Mouse (Mus musculus) cerebellum, adult 2 months (tissue): ENCODE results near the gene Skint1. TPM values are rescaled to one million over a fixed set of nuclear protein-coding genes. Genes with fewer than 3 reads are reported as not detected.
"Not testable (repeated sequence)": the region's sequence is repeated elsewhere in the genome, so short reads cannot be mapped to it uniquely, and the experiment has no call there.

Source experiments
- DNase-seq, 2 experiments: peaks; one replicate each; pipeline ENCODE4 v3.0.0; 2021
- H3K27ac ChIP-seq: fragments of 200-500 bp; 2 replicates; pipeline ENCODE4 v1.5.1; 2012; ENCODE audit warnings: low read length, control low read depth, inconsistent platforms; ENCODE audit not compliant: insufficient read depth
- H3K27me3 ChIP-seq: fragments of 200-500 bp; 2 replicates; pipeline ENCODE4 v1.6.1; 2012; ENCODE audit warnings: inconsistent platforms, mild to moderate bottlenecking, low read length, moderate library complexity; ENCODE audit not compliant: control insufficient read depth, insufficient read depth
- H3K4me1 ChIP-seq: fragments of 200-500 bp; 2 replicates; pipeline ENCODE4 v1.6.1; 2011; ENCODE audit warnings: low read length; ENCODE audit not compliant: control insufficient read depth, insufficient read depth
- H3K4me3 ChIP-seq: fragments of 200-500 bp; replicated peaks from 2 replicates; pipeline ENCODE3; 2011; ENCODE audit warnings: mild to moderate bottlenecking, low read depth, low read length, control low read depth; ENCODE audit not compliant: insufficient read depth
- CTCF ChIP-seq: fragments of 200-500 bp; IDR thresholded peaks from 2 replicates; pipeline ENCODE4 v1.5.1; 2011; ENCODE audit warnings: low read depth, mild to moderate bottlenecking, control low read depth, low read length, moderate library complexity, borderline replicate concordance; ENCODE audit not compliant: insufficient read depth
- POLR2A ChIP-seq: fragments of 200-500 bp; IDR thresholded peaks from 2 replicates; pipeline ENCODE4 v1.6.1; 2011; ENCODE audit warnings: low read length, control low read depth, borderline replicate concordance; ENCODE audit not compliant: insufficient read depth
- WGBS: fragments of 180-500 bp; shearing (Covaris S2); methylation state at CpG from one replicate; pipeline ENCODE4 v1.1.7; 2018; 5-methylcytosine and 5-hydroxymethylcytosine counted together
- polyA plus RNA-seq: library from polyadenylated mRNA; depleted of rRNA; stranded (reverse); fragments of >200 nt; gene quantifications from 2 replicates; pipeline ENCODE4 v1.2.3, GENCODE M21; 2012; rRNA removed

Skint1 gene
- polyA plus RNA-seq: not detected in 2 replicates

DNA sequence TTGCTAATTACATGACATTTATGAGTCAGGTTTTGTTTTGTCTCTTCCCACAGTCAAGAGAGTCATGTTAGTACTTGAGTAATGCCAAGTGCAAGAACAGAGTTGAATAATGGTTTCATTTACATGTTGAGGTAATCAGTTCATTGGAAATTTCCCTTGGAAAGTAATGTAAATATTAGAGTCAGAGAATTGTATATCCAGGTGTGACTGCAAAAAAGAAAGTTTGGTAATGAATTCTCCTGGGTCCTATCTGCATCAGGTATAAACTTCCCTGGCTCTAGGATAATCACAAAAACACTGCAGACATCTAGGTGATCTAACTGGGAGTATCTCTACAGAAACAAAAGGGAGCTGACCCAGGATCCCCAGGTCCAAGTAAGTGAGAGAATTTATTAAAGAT lies at the start of gene Skint1:
TSS of gene Skint1 (plus strand) at position 301 of the 400 bp plus-strand sequence.
- Histone ChIP-seq H3K4me3 (no peak within 1 kb of the TSS), H3K27ac (no peak within 1 kb of the TSS), H3K27me3 (no peaks in the 10 kb centered on the region), H3K4me1 (no peaks in the 10 kb centered on the region)
- no peak for TF ChIP-seq CTCF
- TF ChIP-seq POLR2A: no peak
- DNase-seq: no peak

DNA sequence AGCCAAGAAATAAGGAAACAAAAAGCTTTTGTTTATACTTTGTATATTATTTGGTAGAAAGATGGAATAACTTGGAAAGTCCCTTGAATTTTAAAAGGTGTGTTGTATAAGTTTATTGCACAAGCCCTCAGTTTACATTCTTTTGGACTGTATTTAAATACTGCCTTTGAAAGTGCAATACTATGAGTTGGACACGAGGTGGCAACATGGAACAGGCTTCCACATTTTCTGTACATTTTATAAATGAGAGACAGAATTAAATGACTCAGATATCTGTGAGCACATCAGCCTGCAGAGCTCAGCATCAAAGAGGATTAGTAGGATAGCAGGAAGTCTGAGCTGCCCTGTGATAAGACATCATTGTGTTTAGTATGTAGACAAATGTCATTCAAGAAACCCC lies 44.8 kb upstream of the Skint1 start:
- WGBS: 21% methylated on average over 1 of the region's 1 CpGs
- no peaks in the 10 kb centered on the region for H3K4me1 ChIP-seq
- no peak for TF ChIP-seq CTCF
- TF ChIP-seq POLR2A: no peak
- H3K27ac ChIP-seq: no peak overlapping the region
- no peak for DNase-seq
- no peaks in the 10 kb centered on the region for H3K27me3 ChIP-seq
- H3K4me3 ChIP-seq: no peak overlapping the region

DNA sequence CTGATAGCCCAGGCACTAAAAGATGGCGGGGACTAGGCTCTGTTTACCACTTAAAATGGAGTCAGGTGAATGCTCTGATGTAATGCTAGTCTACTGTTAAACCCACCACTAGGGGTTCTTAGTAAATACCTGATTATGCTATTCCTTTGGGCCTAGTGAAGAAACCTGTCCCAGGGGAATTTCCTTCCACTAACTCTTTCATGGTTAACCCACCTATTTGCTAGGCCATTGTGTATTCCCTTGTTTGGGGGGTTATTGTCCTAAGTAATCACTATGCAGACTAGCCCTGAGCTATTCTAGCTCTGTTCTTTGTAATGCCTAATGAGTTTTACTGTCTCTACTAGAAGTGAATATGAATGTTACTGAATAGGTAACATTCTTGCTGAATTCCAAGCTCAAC lies 42.8 kb upstream of the Skint1 start:
- H3K27ac ChIP-seq, DNase-seq, H3K4me1 ChIP-seq, H3K4me3 ChIP-seq, H3K27me3 ChIP-seq: not testable (repeated sequence)
- 80% methylated on average over 1 of the region's 1 CpGs for WGBS

DNA sequence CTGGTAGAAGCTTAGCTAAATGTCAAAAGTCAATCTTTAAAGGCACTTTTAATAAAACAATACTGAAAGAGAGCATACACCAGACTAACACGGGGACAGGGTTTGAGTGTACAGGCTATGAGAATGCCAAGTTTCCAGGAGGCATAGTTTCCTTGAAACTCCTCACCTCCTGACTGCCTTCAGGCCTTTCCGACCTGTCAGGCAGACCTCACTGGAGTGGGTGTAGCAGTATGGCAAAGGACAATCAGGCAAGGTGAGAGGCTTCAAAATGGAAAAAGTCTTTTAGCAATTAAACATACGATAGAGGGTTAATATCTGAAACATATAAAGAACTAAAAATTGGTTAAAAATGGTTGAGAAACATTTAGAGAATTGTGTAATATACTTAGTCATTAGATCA lies 42.4 kb upstream of the Skint1 start:
- DNase-seq: no peak
- no peak for TF ChIP-seq POLR2A
- Histone ChIP-seq H3K27ac (no peak overlapping the region), H3K4me3 (no peak overlapping the region), H3K4me1 (no peaks in the 10 kb centered on the region), H3K27me3 (no peaks in the 10 kb centered on the region)
- WGBS: 75% methylated on average over 3 of the region's 3 CpGs

DNA sequence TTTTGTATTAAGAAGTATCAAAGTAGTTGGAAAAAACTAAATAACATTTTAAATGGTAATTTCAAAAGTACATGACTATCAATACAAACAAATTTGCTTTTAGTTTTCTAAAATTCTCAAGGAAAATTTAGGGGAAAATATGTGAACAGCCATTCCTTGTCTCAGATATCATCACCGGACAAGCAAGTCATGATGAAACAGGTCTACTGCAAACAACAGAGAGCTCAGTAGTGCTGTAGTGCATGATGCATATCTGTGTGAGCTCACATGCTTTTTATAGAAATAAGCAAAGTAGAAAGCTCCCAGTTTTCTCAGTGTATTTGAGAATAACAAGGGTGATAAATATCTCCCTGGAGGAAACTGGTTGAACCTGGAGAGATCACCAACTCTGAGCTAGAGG lies 33.4 kb upstream of the Skint1 start, which contains the start of gene Skint7:
TSS of gene Skint7 (plus strand) at position 301 of the 400 bp plus-strand sequence.
- Histone ChIP-seq H3K27me3 (no peaks in the 10 kb centered on the region), H3K27ac (no peak within 1 kb of the TSS), H3K4me1 (no peaks in the 10 kb centered on the region), H3K4me3 (no peak within 1 kb of the TSS)
- DNase-seq: no peak
- WGBS: 90% methylated on average over 1 of the region's 1 CpGs
- TF ChIP-seq POLR2A (no peak), CTCF (no peak)

DNA sequence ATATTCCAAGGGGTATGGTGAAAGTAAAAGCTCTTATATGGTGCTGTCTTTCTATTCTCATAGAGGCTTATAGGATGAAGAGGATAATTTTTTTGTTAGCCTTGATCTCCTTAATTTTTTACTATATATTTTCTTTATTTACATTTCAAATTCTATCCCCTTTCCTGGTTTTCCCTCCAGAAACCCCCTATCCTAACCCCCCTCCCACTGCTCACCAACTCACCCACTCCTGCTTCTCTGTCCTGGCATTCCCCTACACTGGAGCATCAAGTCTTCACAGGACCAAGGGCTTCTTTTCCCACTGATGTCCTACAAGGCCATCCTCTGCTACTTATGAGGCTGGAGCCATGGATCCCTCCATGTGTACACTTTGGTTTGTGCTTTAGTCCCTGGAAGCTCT lies 65.6 kb downstream of the Skint1 start, which contains the start of gene Skint4:
TSS of gene Skint4 (plus strand) at position 301 of the 400 bp plus-strand sequence.
- TF ChIP-seq POLR2A (no peak), CTCF (no peak)
- H3K27ac ChIP-seq: no peak within 1 kb of the TSS
- H3K4me1 ChIP-seq: no peaks in the 10 kb centered on the region
- DNase-seq: no peak
- H3K27me3 ChIP-seq: no peaks in the 10 kb centered on the region
- no peak within 1 kb of the TSS for H3K4me3 ChIP-seq

Other genes starting within 250 kb of the Skint1 start
- not detected in 2 replicates for gene Slc5a9, start 103.4 kb upstream of the Skint1 start, polyA plus RNA-seq
- not detected in 2 replicates for gene Skint8, start 86.9 kb upstream of the Skint1 start, polyA plus RNA-seq
- not detected in 2 replicates for gene Skint7, start 33.3 kb upstream of the Skint1 start, polyA plus RNA-seq
- gene Skint4, start 65.7 kb downstream of the Skint1 start, polyA plus RNA-seq: not detected in 2 replicates
- gene Skint3, start 226.0 kb downstream of the Skint1 start, polyA plus RNA-seq: not detected in 2 replicates